Mouse (Mus musculus) erythroblast, embryonic 14.5 days (primary cell): ENCODE data around the gene Tmem95.

ENCODE experiments used
- GATA1 ChIP-seq: IDR thresholded peaks from 2 replicates; pipeline ENCODE4 v1.6.1; 2012; ENCODE audit warnings: low read length, inconsistent platforms, mixed read lengths
- TAL1 ChIP-seq: IDR thresholded peaks from 3 replicates; pipeline ENCODE4 v1.6.1; 2012; ENCODE audit warnings: low read length, inconsistent platforms, mixed read lengths

DNA sequence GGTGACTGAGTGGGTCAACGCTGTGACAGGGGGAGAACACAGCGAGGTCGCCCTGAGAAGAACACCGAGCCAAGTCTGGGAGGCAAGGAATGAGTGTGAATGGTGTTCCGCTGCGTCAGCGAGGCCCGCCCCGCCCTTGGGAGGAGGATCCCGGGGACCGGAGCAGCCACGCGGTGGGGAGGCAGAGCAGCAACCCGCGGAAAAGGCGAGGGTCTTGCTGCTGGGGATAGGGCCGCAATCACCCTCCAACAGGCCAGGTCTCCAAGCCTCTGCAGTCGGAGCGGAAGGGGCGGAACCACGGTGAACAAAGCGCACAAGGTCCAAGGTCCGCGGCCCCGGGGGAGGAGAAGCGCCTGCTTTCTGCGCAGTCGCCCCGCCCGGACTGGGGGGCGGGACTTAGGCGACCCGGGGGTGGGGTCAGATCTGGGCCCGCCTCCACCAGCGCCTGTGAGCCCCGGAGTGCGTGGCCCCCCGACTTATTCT lies 31.6 kb downstream of the Tmem95 start, which contains the start of gene Plscr3:
- TF ChIP-seq TAL1 = no peak
- TF ChIP-seq GATA1 = no peak
